8 mouse cellular contexts compared by ENCODE assay signal in genomic region chr2:35507191-35507511, GRCm38 (mm10). TPM values are rescaled to one million over a fixed set of nuclear protein-coding genes. Genes with fewer than 3 reads are reported as not detected.
A peak's percentile ranks its signal among the peaks of the same experiment; 100 is the strongest.
DNase-seq lines count a peak whose midpoint lies in the region; ATAC-seq lines count a peak whose summit lies in the region.
"Had no signal": no experiment of that assay in that cellular context is flagged by ENCODE, and none has a peak within 500 bp of the region (broad histone marks: within the 10 kb centered on the region; RNA-seq: fewer than 3 reads in every experiment).

No protein-coding gene starts in this region.

- no peak overlapping the region for H3K9ac ChIP-seq in embryonic facial prominence, embryonic 11.5 days (replicated peaks; ENCODE audit: low read length)
- H3K9ac ChIP-seq in intestine, embryonic 16.5 days (ENCODE audit: low read depth, low read length), result no peak overlapping the region
- H3K9ac ChIP-seq: hindbrain, embryonic 15.5 days had no signal

- 45% methylated on average over 9 of the region's 9 CpGs for WGBS in embryonic facial prominence, embryonic 11.5 days
- 45% methylated on average over 9 of the region's 9 CpGs for WGBS in intestine, embryonic 16.5 days

- ATAC-seq in embryonic facial prominence, embryonic 11.5 days (replicated peaks; ENCODE audit: insufficient number of reproducible peaks, low FRiP score, low TSS enrichment, low read depth), result no peak
- ATAC-seq in intestine, embryonic 16.5 days, result peak; percentile 16; the same call in 1 of the 2 replicates
- peak; percentile 47; the same call in 1 of the 2 replicates for ATAC-seq in neutrophil, adult 5-6 weeks (ENCODE audit: extremely low read depth, insufficient number of reproducible peaks, low FRiP score, poor library complexity, severe bottlenecking)

- no peaks in the 10 kb centered on the region for H3K27me3 ChIP-seq in embryonic facial prominence, embryonic 11.5 days (ENCODE audit: control insufficient read depth, insufficient read depth, low read length)
- no peaks in the 10 kb centered on the region for H3K27me3 ChIP-seq in intestine, embryonic 16.5 days (replicated peaks; ENCODE audit: control insufficient read depth, insufficient read depth, low read length)
- H3K27me3 ChIP-seq: hindbrain, embryonic 15.5 days had no signal

- peak; percentile 34 for DNase-seq in right cerebral cortex, adult 18-20 months
- no peak for DNase-seq in right cerebral cortex, postnatal 4 days
- DNase-seq in embryonic facial prominence, embryonic 11.5 days (ENCODE audit: low spot score), result peak; percentile 40
- DNase-seq in cerebellum, adult 11-12 months, result no peak
- DNase-seq in ovary, postnatal 14 days (ENCODE audit: low spot score), result no peak

- peaks cover 11% of the 10 kb centered on the region for H3K4me1 ChIP-seq in embryonic facial prominence, embryonic 11.5 days (ENCODE audit: control insufficient read depth, insufficient read depth, low read length)
- H3K4me1 ChIP-seq in intestine, embryonic 16.5 days (ENCODE audit: control insufficient read depth, insufficient read depth, low read length), result peaks cover 40% of the 10 kb centered on the region

- H3K27ac ChIP-seq in embryonic facial prominence, embryonic 11.5 days (replicated peaks; ENCODE audit: low read depth, low read length), result no peak overlapping the region
- peak overlapping the region; percentile 14 for H3K27ac ChIP-seq in intestine, embryonic 16.5 days (ENCODE audit: low read length)
- H3K27ac ChIP-seq: hindbrain, embryonic 15.5 days had no signal

- no peaks in the 10 kb centered on the region for H3K9me3 ChIP-seq in embryonic facial prominence, embryonic 11.5 days (replicated peaks; ENCODE audit: control insufficient read depth, low read length)
- H3K9me3 ChIP-seq in intestine, embryonic 16.5 days (ENCODE audit: control insufficient read depth, low read length), result no peaks in the 10 kb centered on the region
- H3K9me3 ChIP-seq: hindbrain, embryonic 15.5 days had no signal

- H3K4me2 ChIP-seq in embryonic facial prominence, embryonic 11.5 days (ENCODE audit: low read depth, low read length), result no peak overlapping the region
- H3K4me2 ChIP-seq in intestine, embryonic 16.5 days (ENCODE audit: low read depth, low read length), result no peak overlapping the region
- H3K4me2 ChIP-seq: hindbrain, embryonic 15.5 days had no signal

- no peak overlapping the region for H3K4me3 ChIP-seq in embryonic facial prominence, embryonic 11.5 days (ENCODE audit: low read depth, low read length)
- no peak overlapping the region for H3K4me3 ChIP-seq in intestine, embryonic 16.5 days (ENCODE audit: low read length)
- H3K4me3 ChIP-seq: hindbrain, embryonic 15.5 days had no signal

- H3K36me3 ChIP-seq in embryonic facial prominence, embryonic 11.5 days (replicated peaks; ENCODE audit: control insufficient read depth, insufficient read depth, low read depth, low read length), result no peaks in the 10 kb centered on the region
- H3K36me3 ChIP-seq in intestine, embryonic 16.5 days (ENCODE audit: control insufficient read depth, insufficient read depth, low read length), result no peaks in the 10 kb centered on the region
- H3K36me3 ChIP-seq: hindbrain, embryonic 15.5 days had no signal

RNA-seq across cellular contexts. Expression of gene Ggta1, which starts 44.1 kb away (rescaled TPM):
- 7.5 and 7.9 TPM in 2 replicates for polyA plus RNA-seq in embryonic facial prominence, embryonic 11.5 days (2014; fragmentation: Nextera tagmentation; extraction: Ambion mirVana)
- polyA plus RNA-seq in intestine, embryonic 16.5 days (2015; fragmentation: Nextera tagmentation; extraction: Ambion mirVana), result 13.9 and 14.6 TPM in 2 replicates
- total RNA-seq in neutrophil, adult 5-6 weeks (2017), result 52.3 and 56.3 TPM in 2 replicates

RNA-seq across cellular contexts. Expression of gene Dab2ip, which starts 50.9 kb away (rescaled TPM):
- 47.8 and 49.5 TPM in 2 replicates for polyA plus RNA-seq in embryonic facial prominence, embryonic 11.5 days (2014; fragmentation: Nextera tagmentation; extraction: Ambion mirVana)
- 27.0 and 28.7 TPM in 2 replicates for polyA plus RNA-seq in intestine, embryonic 16.5 days (2015; fragmentation: Nextera tagmentation; extraction: Ambion mirVana)
- 6.1 and 9.8 TPM in 2 replicates for total RNA-seq in neutrophil, adult 5-6 weeks (2017)

Comparison
In these comparisons a context has a peak if more than half of its experiments do, and no peak if none do; other contexts are left out.
1. DNase-seq: peak in right cerebral cortex, adult 18-20 months (single experiment) and embryonic facial prominence, embryonic 11.5 days (single experiment); none in right cerebral cortex, postnatal 4 days (single experiment), cerebellum, adult 11-12 months (single experiment) and ovary, postnatal 14 days (single experiment).